Mouse (Mus musculus) embryonic facial prominence, embryonic 13.5 days (tissue): Measurements from ENCODE around the gene Crim1. TPM values are rescaled to one million over a fixed set of nuclear protein-coding genes. Genes with fewer than 3 reads are reported as not detected.

ENCODE experiments used
- ATAC-seq: fragments of 200-750 bp; cut with Nextera tagmentation; 2 replicates; pipeline ENCODE4 v1.8.0; 2017; ENCODE audit warnings: low read depth; ENCODE audit not compliant: insufficient number of reproducible peaks, insufficient read depth, low FRiP score, low TSS enrichment
- H3K27ac ChIP-seq: fragments of 300-500 bp; sonication (generic); 2 replicates; pipeline ENCODE4 v1.5.1; 2015; ENCODE audit warnings: moderate library complexity, mild to moderate bottlenecking, inconsistent platforms
- H3K27me3 ChIP-seq: fragments of 300-500 bp; sonication (generic); 2 replicates; pipeline ENCODE4 v1.6.1; 2015; ENCODE audit warnings: mild to moderate bottlenecking, inconsistent platforms
- H3K36me3 ChIP-seq: fragments of 300-500 bp; sonication (generic); 2 replicates; pipeline ENCODE4 v1.6.1; 2015; ENCODE audit warnings: mild to moderate bottlenecking, inconsistent platforms
- H3K4me1 ChIP-seq: fragments of 300-500 bp; sonication (generic); 2 replicates; pipeline ENCODE4 v1.6.1; 2015; ENCODE audit warnings: inconsistent platforms
- H3K4me2 ChIP-seq: fragments of 300-500 bp; sonication (generic); 2 replicates; pipeline ENCODE4 v1.6.1; 2015; ENCODE audit warnings: moderate library complexity, mild to moderate bottlenecking, inconsistent platforms
- H3K4me3 ChIP-seq: fragments of 300-500 bp; sonication (generic); 2 replicates; pipeline ENCODE4 v1.5.1; 2015; ENCODE audit warnings: mild to moderate bottlenecking, inconsistent platforms
- H3K9ac ChIP-seq: fragments of 300-500 bp; sonication (generic); 2 replicates; pipeline ENCODE4 v1.6.1; 2015; ENCODE audit warnings: mild to moderate bottlenecking, inconsistent platforms
- H3K9me3 ChIP-seq: fragments of 300-500 bp; sonication (generic); 2 replicates; pipeline ENCODE4 v1.6.1; 2016; ENCODE audit warnings: inconsistent platforms
- WGBS: fragments of 180-500 bp; shearing (Covaris S2); methylation state at CpG from one replicate; pipeline ENCODE4 v1.1.7; 2015; ENCODE audit warnings: mixed read lengths; 5-methylcytosine and 5-hydroxymethylcytosine counted together
- polyA plus RNA-seq: library from polyadenylated mRNA; unstranded; fragments of >200 nt; fragmentation: Nextera tagmentation; extraction: Ambion mirVana; gene quantifications from 2 replicates; pipeline ENCODE4 v1.2.1, GENCODE M21; 2015

Crim1 gene
- polyA plus RNA-seq, 1 experiment from 2014 or later, result 6.5 TPM

GRCm38 (mm10) chr17:78389573-78389972 is 189.5 kb downstream of the Crim1 start:
- no peaks in the 10 kb centered on the region for H3K27me3 ChIP-seq
- no peaks in the 10 kb centered on the region for H3K9me3 ChIP-seq
- no peak for ATAC-seq
- no peak overlapping the region for H3K27ac ChIP-seq
- H3K4me2 ChIP-seq, result no peak overlapping the region
- H3K36me3 ChIP-seq, result no peaks in the 10 kb centered on the region
- H3K4me3 ChIP-seq, result no peak overlapping the region
- 90% methylated on average over 5 of the region's 5 CpGs for WGBS
- H3K9ac ChIP-seq, result no peak overlapping the region
- no peaks in the 10 kb centered on the region for H3K4me1 ChIP-seq

- no peaks in the 10 kb centered on the region for H3K4me1 ChIP-seq
- WGBS, result 73% methylated on average over 9 of the region's 9 CpGs
- 0 out of 2 replicates have a peak, but pooled peaks cover 5% of the 10 kb centered on the region for H3K36me3 ChIP-seq
- H3K27ac ChIP-seq, result no peak overlapping the region
- H3K4me3 ChIP-seq, result no peak overlapping the region
- no peaks in the 10 kb centered on the region for H3K9me3 ChIP-seq
- no peaks in the 10 kb centered on the region for H3K27me3 ChIP-seq
- ATAC-seq, result no peak
- no peak overlapping the region for H3K4me2 ChIP-seq
- H3K9ac ChIP-seq, result no peak overlapping the region
Measured at GRCm38 (mm10) chr17:78392401-78393087, 192.5 kb downstream of the Crim1 start.

GRCm38 (mm10) chr17:78400130-78400840 is 200.2 kb downstream of the Crim1 start:
- ATAC-seq, result no peak
- H3K36me3 ChIP-seq, result peaks cover 43% of the 10 kb centered on the region
- H3K9me3 ChIP-seq, result no peaks in the 10 kb centered on the region
- H3K4me1 ChIP-seq, result no peaks in the 10 kb centered on the region
- no peak overlapping the region for H3K9ac ChIP-seq
- H3K4me2 ChIP-seq, result no peak overlapping the region
- 82% methylated on average over 12 of the region's 12 CpGs for WGBS
- H3K4me3 ChIP-seq, result no peak overlapping the region
- no peaks in the 10 kb centered on the region for H3K27me3 ChIP-seq
- no peak overlapping the region for H3K27ac ChIP-seq

- H3K27me3 ChIP-seq, result no peaks in the 10 kb centered on the region
- H3K36me3 ChIP-seq, result peaks cover 45% of the 10 kb centered on the region
- H3K4me3 ChIP-seq, result no peak overlapping the region
- no peaks in the 10 kb centered on the region for H3K9me3 ChIP-seq
- WGBS, result 73% methylated on average over 6 of the region's 6 CpGs
- H3K9ac ChIP-seq, result no peak overlapping the region
- ATAC-seq, result no peak
- H3K27ac ChIP-seq, result no peak overlapping the region
- no peaks in the 10 kb centered on the region for H3K4me1 ChIP-seq
- H3K4me2 ChIP-seq, result no peak overlapping the region
Measured at GRCm38 (mm10) chr17:78401311-78401710, 201.3 kb downstream of the Crim1 start.

GRCm38 (mm10) chr17:78401713-78402112 is 201.7 kb downstream of the Crim1 start:
- peaks cover 45% of the 10 kb centered on the region for H3K36me3 ChIP-seq

GRCm38 (mm10) chr17:78402174-78402573 is 202.1 kb downstream of the Crim1 start:
- peaks cover 45% of the 10 kb centered on the region for H3K36me3 ChIP-seq
- no peak overlapping the region for H3K4me2 ChIP-seq
- H3K27me3 ChIP-seq, result no peaks in the 10 kb centered on the region
- WGBS, result 80% methylated on average over 6 of the region's 6 CpGs
- H3K9me3 ChIP-seq, result no peaks in the 10 kb centered on the region
- no peak for ATAC-seq
- H3K4me1 ChIP-seq, result no peaks in the 10 kb centered on the region
- no peak overlapping the region for H3K4me3 ChIP-seq
- no peak overlapping the region for H3K9ac ChIP-seq
- H3K27ac ChIP-seq, result no peak overlapping the region

More at GRCm38 (mm10) chr17:78401713-78402112, 201.7 kb downstream of the Crim1 start:
- WGBS, result 51% methylated on average over 4 of the region's 4 CpGs
- H3K4me1 ChIP-seq, result no peaks in the 10 kb centered on the region
- H3K4me3 ChIP-seq, result no peak overlapping the region
- no peak overlapping the region for H3K9ac ChIP-seq
- H3K4me2 ChIP-seq, result no peak overlapping the region
- no peak for ATAC-seq
- H3K27me3 ChIP-seq, result no peaks in the 10 kb centered on the region
- no peaks in the 10 kb centered on the region for H3K9me3 ChIP-seq
- H3K27ac ChIP-seq, result no peak overlapping the region

GRCm38 (mm10) chr17:78403229-78403628 is 203.2 kb downstream of the Crim1 start:
- H3K27me3 ChIP-seq, result no peaks in the 10 kb centered on the region
- H3K4me1 ChIP-seq, result no peaks in the 10 kb centered on the region
- H3K36me3 ChIP-seq, result peaks cover 43% of the 10 kb centered on the region
- ATAC-seq, result no peak
- H3K9me3 ChIP-seq, result no peaks in the 10 kb centered on the region
- WGBS, result 42% methylated on average over 4 of the region's 4 CpGs
- H3K4me2 ChIP-seq, result no peak overlapping the region
- no peak overlapping the region for H3K27ac ChIP-seq
- H3K4me3 ChIP-seq, result no peak overlapping the region
- no peak overlapping the region for H3K9ac ChIP-seq

- H3K9ac ChIP-seq, result no peak overlapping the region
- WGBS, result 89% methylated on average over 9 of the region's 9 CpGs
- H3K27ac ChIP-seq, result no peak overlapping the region
- H3K4me3 ChIP-seq, result no peak overlapping the region
- ATAC-seq, result no peak
- no peak overlapping the region for H3K4me2 ChIP-seq
- H3K9me3 ChIP-seq, result no peaks in the 10 kb centered on the region
- H3K36me3 ChIP-seq, result peaks cover 49% of the 10 kb centered on the region
- H3K27me3 ChIP-seq, result no peaks in the 10 kb centered on the region
- no peaks in the 10 kb centered on the region for H3K4me1 ChIP-seq
Measured at GRCm38 (mm10) chr17:78403804-78404203, 203.8 kb downstream of the Crim1 start.

GRCm38 (mm10) chr17:78405336-78405735 is 205.3 kb downstream of the Crim1 start:
- no peaks in the 10 kb centered on the region for H3K9me3 ChIP-seq
- peaks cover 46% of the 10 kb centered on the region for H3K36me3 ChIP-seq
- no peak overlapping the region for H3K4me2 ChIP-seq
- no peak overlapping the region for H3K27ac ChIP-seq
- H3K9ac ChIP-seq, result no peak overlapping the region
- ATAC-seq, result no peak
- H3K4me1 ChIP-seq, result peaks cover 4% of the 10 kb centered on the region; the same call in 1 of the 2 replicates
- no peak overlapping the region for H3K4me3 ChIP-seq
- WGBS, result 94% methylated on average over 3 of the region's 3 CpGs
- H3K27me3 ChIP-seq, result no peaks in the 10 kb centered on the region

- WGBS, result 88% methylated on average over 10 of the region's 10 CpGs
- no peak overlapping the region for H3K27ac ChIP-seq
- no peak for ATAC-seq
- no peaks in the 10 kb centered on the region for H3K9me3 ChIP-seq
- no peak overlapping the region for H3K4me3 ChIP-seq
- H3K9ac ChIP-seq, result no peak overlapping the region
- no peak overlapping the region for H3K4me2 ChIP-seq
- H3K36me3 ChIP-seq, result peaks cover 38% of the 10 kb centered on the region
- peaks cover 4% of the 10 kb centered on the region; the same call in 1 of the 2 replicates for H3K4me1 ChIP-seq
- no peaks in the 10 kb centered on the region for H3K27me3 ChIP-seq
Measured at GRCm38 (mm10) chr17:78406854-78407253, 206.8 kb downstream of the Crim1 start.

GRCm38 (mm10) chr17:78407581-78407980 is 207.5 kb downstream of the Crim1 start:
- WGBS, result 60% methylated on average over 4 of the region's 4 CpGs
- Histone ChIP-seq H3K4me3 (no peak overlapping the region), H3K27ac (no peak overlapping the region), H3K4me2 (no peak overlapping the region), H3K9ac (no peak overlapping the region), H3K36me3 (peaks cover 36% of the 10 kb centered on the region), H3K9me3 (no peaks in the 10 kb centered on the region), H3K27me3 (no peaks in the 10 kb centered on the region), H3K4me1 (peaks cover 4% of the 10 kb centered on the region; the same call in 1 of the 2 replicates)
- ATAC-seq, result no peak

- no peak for ATAC-seq
- Histone ChIP-seq H3K27ac (no peak overlapping the region), H3K36me3 (peaks cover 36% of the 10 kb centered on the region), H3K4me1 (peaks cover 4% of the 10 kb centered on the region; the same call in 1 of the 2 replicates), H3K4me3 (no peak overlapping the region), H3K4me2 (no peak overlapping the region), H3K27me3 (no peaks in the 10 kb centered on the region), H3K9me3 (no peaks in the 10 kb centered on the region), H3K9ac (no peak overlapping the region)
- 86% methylated on average over 10 of the region's 10 CpGs for WGBS
Measured at GRCm38 (mm10) chr17:78408386-78408785, 208.3 kb downstream of the Crim1 start.
